Mouse (Mus musculus): Measurements from ENCODE around the gene Wdr19.

- TF ChIP-seq GATA1 (IDR thresholded peaks at IDR 0.05; ENCODE audit: low read length) (no peak), TAL1 (IDR thresholded peaks at IDR 0.05; ENCODE audit: low read length) (no peak)
Measured at GRCm38 (mm10) chr5:65308208-65308607, 108.7 kb downstream of the Wdr19 start.

Data from erythroblast, embryonic 14.5 days (primary cell).